Mouse (Mus musculus): ENCODE data around the gene Vmn1r137. TPM values are rescaled to one million over a fixed set of nuclear protein-coding genes. Genes with fewer than 3 reads are reported as not detected.
"Not testable (repeated sequence)": the region's sequence is repeated elsewhere in the genome, so short reads cannot be mapped to it uniquely, and the experiment has no call there.

The Vmn1r137 gene
- not detected for polyA plus RNA-seq (2012; fragmentation: generic; extraction: Trizol)

- H3K4me2 ChIP-seq (ENCODE audit: low read depth); H3K36me3 ChIP-seq (ENCODE audit: control insufficient read depth, insufficient read depth); H3K27me3 ChIP-seq (ENCODE audit: control insufficient read depth, insufficient read depth, insufficient read length); H3K79me2 ChIP-seq (ENCODE audit: control insufficient read depth, insufficient read depth); H3ac ChIP-seq (ENCODE audit: control insufficient read depth, insufficient read length); H3K4me3 ChIP-seq: not testable (repeated sequence)
Observed at GRCm38 (mm10) chr7:21994287-21994686, at the start of gene Vmn1r137. Gene Vmn1r137, plus strand, starts transcription at chr7:21994587.

- not testable (repeated sequence) for H3K36me3 ChIP-seq (ENCODE audit: control insufficient read depth, insufficient read depth); H3K4me3 ChIP-seq; H3K27me3 ChIP-seq (ENCODE audit: control insufficient read depth, insufficient read depth, insufficient read length); H3ac ChIP-seq (ENCODE audit: control insufficient read depth, insufficient read length); H3K79me2 ChIP-seq (ENCODE audit: control insufficient read depth, insufficient read depth); H3K4me2 ChIP-seq (ENCODE audit: low read depth)
Observed at GRCm38 (mm10) chr7:22028797-22029196, 34.4 kb downstream of the Vmn1r137 start, which contains the start of gene Vmn1r138. Gene Vmn1r138, minus strand, starts transcription at chr7:22028897.

Other genes starting within 250 kb of the Vmn1r137 start
- gene Gm4175, start 233.1 kb upstream of the Vmn1r137 start, polyA plus RNA-seq (2012; fragmentation: generic; extraction: Trizol): not detected
- not detected for gene Gm4177, start 197.9 kb upstream of the Vmn1r137 start, polyA plus RNA-seq (2012; fragmentation: generic; extraction: Trizol)
- gene Vmn1r135, start 162.2 kb upstream of the Vmn1r137 start, polyA plus RNA-seq (2012; fragmentation: generic; extraction: Trizol): not detected
- gene Gm5725, start 150.3 kb upstream of the Vmn1r137 start, polyA plus RNA-seq (2012; fragmentation: generic; extraction: Trizol): not detected
- not detected for gene Gm5891, start 73.3 kb upstream of the Vmn1r137 start, polyA plus RNA-seq (2012; fragmentation: generic; extraction: Trizol)
- gene Vmn1r138, start 34.3 kb downstream of the Vmn1r137 start, polyA plus RNA-seq (2012; fragmentation: generic; extraction: Trizol): not detected
- not detected for gene Gm6176, start 61.7 kb downstream of the Vmn1r137 start, polyA plus RNA-seq (2012; fragmentation: generic; extraction: Trizol)
- gene Vmn1r139, start 74.5 kb downstream of the Vmn1r137 start, polyA plus RNA-seq (2012; fragmentation: generic; extraction: Trizol): not detected
- not detected for gene Gm16451, start 123.7 kb downstream of the Vmn1r137 start, polyA plus RNA-seq (2012; fragmentation: generic; extraction: Trizol)
- not detected for gene Gm10666, start 140.2 kb downstream of the Vmn1r137 start, polyA plus RNA-seq (2012; fragmentation: generic; extraction: Trizol)
- not detected for gene Vmn1r142, start 169.4 kb downstream of the Vmn1r137 start, polyA plus RNA-seq (2012; fragmentation: generic; extraction: Trizol)
- gene Vmn1r143, start 194.8 kb downstream of the Vmn1r137 start, polyA plus RNA-seq (2012; fragmentation: generic; extraction: Trizol): not detected
- not detected for gene Gm8653, start 206.7 kb downstream of the Vmn1r137 start, polyA plus RNA-seq (2012; fragmentation: generic; extraction: Trizol)
- gene Gm8453, start 234.9 kb downstream of the Vmn1r137 start, polyA plus RNA-seq (2012; fragmentation: generic; extraction: Trizol): not detected

Measured in myocyte (in vitro differentiated cells).